Mouse (Mus musculus): ENCODE data around the gene Gm16434. TPM values are rescaled to one million over a fixed set of nuclear protein-coding genes. Genes with fewer than 3 reads are reported as not detected.
"Not testable (repeated sequence)": the region's sequence is repeated elsewhere in the genome, so short reads cannot be mapped to it uniquely, and the experiment has no call there.

Gm16434 gene
- total RNA-seq (2021) = not detected
- long read RNA-seq, experiment 1 = 0 reads
- long read RNA-seq, experiment 2 = 0 reads

DNA sequence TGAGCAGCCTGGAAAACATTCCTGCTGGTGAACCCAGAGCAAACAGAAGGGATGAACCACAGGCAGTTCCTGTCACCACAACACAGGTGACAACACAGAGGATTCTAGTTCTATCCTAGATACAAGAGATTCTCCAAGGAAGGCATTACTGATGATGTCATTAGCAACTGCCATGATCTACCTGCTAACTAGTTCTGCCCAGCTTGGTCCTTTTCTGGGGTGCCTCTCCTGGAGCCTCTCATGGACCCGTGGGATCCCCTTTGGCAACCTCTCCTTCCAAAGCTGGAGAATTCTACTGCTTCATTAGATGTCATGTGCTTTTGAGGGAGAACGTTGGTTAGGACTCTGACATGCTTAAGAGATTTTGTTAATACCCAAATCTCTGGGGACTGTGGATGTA lies at the start of gene Gm16434:
Gene Gm16434 (minus strand): TSS at position 101 of the 400 bp plus-strand sequence.
- DNase-seq = not testable (repeated sequence)

DNA sequence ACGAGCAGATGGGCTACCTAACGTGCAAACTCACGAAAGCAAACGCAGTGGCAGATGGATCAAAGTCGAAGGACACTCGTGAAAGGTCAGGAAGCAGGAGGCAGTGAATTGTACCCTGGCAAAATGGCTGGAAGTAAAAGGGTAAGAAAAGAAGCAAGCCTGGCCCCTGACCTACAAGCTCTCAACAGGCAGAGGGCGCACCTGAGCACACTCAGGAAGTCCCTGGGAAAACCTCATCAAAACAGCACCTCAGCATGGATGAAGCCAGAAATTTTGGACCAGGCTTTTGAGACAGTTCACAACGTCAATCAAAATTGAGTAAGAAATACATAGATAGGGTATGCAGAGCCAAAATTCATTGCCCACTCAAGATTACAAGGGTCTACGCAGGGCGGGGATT lies 49.2 kb upstream of the Gm16434 start:
- peak; percentile 0 to 7 for DNase-seq

GRCm38 (mm10) chr14:7200070-7200469 lies 5.7 kb upstream of the Gm16434 start:
- peak; percentile 15 for DNase-seq

DNA sequence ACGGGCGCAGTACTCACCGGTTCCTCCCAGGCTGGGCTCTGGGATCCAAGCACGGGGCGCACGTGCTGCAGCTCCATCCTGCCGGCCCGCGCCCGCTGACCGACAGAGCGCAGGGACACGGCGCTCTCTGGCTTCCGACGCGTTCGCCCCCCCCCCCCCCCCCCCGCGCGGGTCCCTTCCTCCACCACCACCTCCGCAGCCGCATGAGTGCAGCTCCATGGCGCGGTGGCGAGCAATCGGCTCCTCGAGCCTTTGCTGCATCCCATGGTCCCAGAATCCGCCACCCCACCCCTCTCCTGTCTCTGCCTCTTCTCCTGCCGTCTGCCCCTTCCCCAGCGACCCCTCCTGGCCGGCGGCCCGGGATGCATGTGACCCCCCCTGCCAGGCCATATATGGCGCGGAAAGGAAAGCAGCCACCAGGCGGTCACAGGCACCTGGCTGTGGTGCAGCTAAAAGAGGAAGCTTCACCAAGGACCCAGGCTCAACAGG lies 19.8 kb downstream of the Gm16434 start, which contains the start of gene Gm3512:
Gene Gm3512 (minus strand): TSS at position 51 of the 489 bp plus-strand sequence.
- DNase-seq = peak; percentile 0

Other genes starting within 250 kb of the Gm16434 start
- not detected for gene Gm6356, start 220.7 kb downstream of the Gm16434 start, total RNA-seq (2021)
- not detected for gene Gm10406, start 167.1 kb downstream of the Gm16434 start, total RNA-seq (2021)
- gene Gm3685, start 149.6 kb downstream of the Gm16434 start, total RNA-seq (2021) = not detected
- gene Gm3696, start 93.9 kb downstream of the Gm16434 start, total RNA-seq (2021) = not detected
- gene Gm6676, start 69.1 kb downstream of the Gm16434 start, total RNA-seq (2021) = not detected
- under 1 TPM in 1 of 2 experiments, not detected in 1; 0.30 TPM for gene Gm3512, start 20.0 kb downstream of the Gm16434 start, total RNA-seq (2021)
- gene Gm3727, start 70.2 kb upstream of the Gm16434 start, total RNA-seq (2021) = not detected
- under 1 TPM in 1 of 2 experiments, not detected in 1; 0.15 TPM for gene Gm3739, start 120.5 kb upstream of the Gm16434 start, total RNA-seq (2021)
- not detected for gene Gm5797, start 137.9 kb upstream of the Gm16434 start, total RNA-seq (2021)
- gene Gm8374, start 170.6 kb upstream of the Gm16434 start, total RNA-seq (2021) = not detected